Mouse (Mus musculus): ENCODE data around the gene Acap1. TPM values are rescaled to one million over a fixed set of nuclear protein-coding genes. Genes with fewer than 3 reads are reported as not detected.
A peak's percentile ranks its signal among the peaks of the same experiment; 100 is the strongest.

The Acap1 gene
- polyA plus RNA-seq, 1 experiment = 0.59 TPM

GRCm38 (mm10) chr11:69913554-69914371 lies 18.4 kb upstream of the Acap1 start, which contains the start of gene Gps2:
TSS of gene Gps2 (plus strand) at chr11:69913888.
- no peak for TF ChIP-seq CTCF (IDR thresholded peaks at IDR 0.05; ENCODE audit: borderline replicate concordance, extremely low read depth, insufficient read depth, insufficient read length)
- peak; percentile 49; the same call in 1 of the 2 replicates for TF ChIP-seq POLR2A (IDR thresholded peaks at IDR 0.05; ENCODE audit: borderline replicate concordance, extremely low read depth, insufficient read depth, insufficient read length, poor library complexity, severe bottlenecking)
- peak; percentile 99 for DNase-seq (ENCODE audit: low read depth)

GRCm38 (mm10) chr11:69912716-69913530 lies 17.6 kb upstream of the Acap1 start:
- no peak for DNase-seq (ENCODE audit: low read depth)
- TF ChIP-seq POLR2A (IDR thresholded peaks at IDR 0.05; ENCODE audit: borderline replicate concordance, extremely low read depth, insufficient read depth, insufficient read length, poor library complexity, severe bottlenecking) = no peak
- no peak for TF ChIP-seq CTCF (IDR thresholded peaks at IDR 0.05; ENCODE audit: borderline replicate concordance, extremely low read depth, insufficient read depth, insufficient read length)

GRCm38 (mm10) chr11:69911701-69912100 lies 16.4 kb upstream of the Acap1 start:
- no peak for DNase-seq (ENCODE audit: low read depth)
- TF ChIP-seq CTCF (IDR thresholded peaks at IDR 0.05; ENCODE audit: borderline replicate concordance, extremely low read depth, insufficient read depth, insufficient read length) = no peak
- no peak for TF ChIP-seq POLR2A (IDR thresholded peaks at IDR 0.05; ENCODE audit: borderline replicate concordance, extremely low read depth, insufficient read depth, insufficient read length, poor library complexity, severe bottlenecking)

GRCm38 (mm10) chr11:69910781-69911560 lies 15.6 kb upstream of the Acap1 start:
- DNase-seq (ENCODE audit: low read depth) = no peak
- TF ChIP-seq CTCF (IDR thresholded peaks at IDR 0.05; ENCODE audit: borderline replicate concordance, extremely low read depth, insufficient read depth, insufficient read length) (no peak), POLR2A (IDR thresholded peaks at IDR 0.05; ENCODE audit: borderline replicate concordance, extremely low read depth, insufficient read depth, insufficient read length, poor library complexity, severe bottlenecking) (no peak)

GRCm38 (mm10) chr11:69910177-69910576 lies 14.8 kb upstream of the Acap1 start:
- no peak for DNase-seq (ENCODE audit: low read depth)
- TF ChIP-seq CTCF (IDR thresholded peaks at IDR 0.05; ENCODE audit: borderline replicate concordance, extremely low read depth, insufficient read depth, insufficient read length) (no peak), POLR2A (IDR thresholded peaks at IDR 0.05; ENCODE audit: borderline replicate concordance, extremely low read depth, insufficient read depth, insufficient read length, poor library complexity, severe bottlenecking) (no peak)

GRCm38 (mm10) chr11:69909174-69909573 lies 13.8 kb upstream of the Acap1 start:
- TF ChIP-seq POLR2A (IDR thresholded peaks at IDR 0.05; ENCODE audit: borderline replicate concordance, extremely low read depth, insufficient read depth, insufficient read length, poor library complexity, severe bottlenecking) (no peak), CTCF (IDR thresholded peaks at IDR 0.05; ENCODE audit: borderline replicate concordance, extremely low read depth, insufficient read depth, insufficient read length) (no peak)
- DNase-seq (ENCODE audit: low read depth) = no peak

- TF ChIP-seq POLR2A (IDR thresholded peaks at IDR 0.05; ENCODE audit: borderline replicate concordance, extremely low read depth, insufficient read depth, insufficient read length, poor library complexity, severe bottlenecking) (no peak), CTCF (IDR thresholded peaks at IDR 0.05; ENCODE audit: borderline replicate concordance, extremely low read depth, insufficient read depth, insufficient read length) (no peak)
- DNase-seq (ENCODE audit: low read depth) = no peak
These were observed 13.3 kb upstream of the Acap1 start for GRCm38 (mm10) chr11:69908645-69909044.

- no peak for TF ChIP-seq CTCF (IDR thresholded peaks at IDR 0.05; ENCODE audit: borderline replicate concordance, extremely low read depth, insufficient read depth, insufficient read length)
- DNase-seq (ENCODE audit: low read depth) = no peak
These were observed 9.0 kb upstream of the Acap1 start for GRCm38 (mm10) chr11:69904311-69904710.

GRCm38 (mm10) chr11:69902972-69903371 lies 7.6 kb upstream of the Acap1 start:
- TF ChIP-seq CTCF (IDR thresholded peaks at IDR 0.05; ENCODE audit: borderline replicate concordance, extremely low read depth, insufficient read depth, insufficient read length) (no peak), POLR2A (IDR thresholded peaks at IDR 0.05; ENCODE audit: borderline replicate concordance, extremely low read depth, insufficient read depth, insufficient read length, poor library complexity, severe bottlenecking) (no peak)
- no peak for DNase-seq (ENCODE audit: low read depth)

GRCm38 (mm10) chr11:69901993-69902392 lies 6.7 kb upstream of the Acap1 start:
- TF ChIP-seq POLR2A (IDR thresholded peaks at IDR 0.05; ENCODE audit: borderline replicate concordance, extremely low read depth, insufficient read depth, insufficient read length, poor library complexity, severe bottlenecking) = no peak
- no peak for TF ChIP-seq CTCF (IDR thresholded peaks at IDR 0.05; ENCODE audit: borderline replicate concordance, extremely low read depth, insufficient read depth, insufficient read length)
- no peak for DNase-seq (ENCODE audit: low read depth)

GRCm38 (mm10) chr11:69901406-69901846 lies 6.1 kb upstream of the Acap1 start:
- no peak for TF ChIP-seq CTCF (IDR thresholded peaks at IDR 0.05; ENCODE audit: borderline replicate concordance, extremely low read depth, insufficient read depth, insufficient read length)
- TF ChIP-seq POLR2A (IDR thresholded peaks at IDR 0.05; ENCODE audit: borderline replicate concordance, extremely low read depth, insufficient read depth, insufficient read length, poor library complexity, severe bottlenecking) = no peak; the same call in 1 of the 2 replicates
- peak; percentile 100 for DNase-seq (ENCODE audit: low read depth)

All from brain, embryonic 14.5 days (tissue).